Mouse (Mus musculus) lung, postnatal 25 days (tissue): Measurements from ENCODE around the gene Sbds.
"Not testable (repeated sequence)": the region's sequence is repeated elsewhere in the genome, so short reads cannot be mapped to it uniquely, and the experiment has no call there.

ENCODE experiments used
- DNase-seq: peaks from one replicate; pipeline ENCODE4 v3.0.0; 2022; ENCODE audit warnings: low spot score

Sbds gene

GRCm38 (mm10) chr5:130255799-130256525, 632 bp upstream of the Sbds start:
- DNase-seq: not testable (repeated sequence)

- DNase-seq: peak; percentile 71
Observed at GRCm38 (mm10) chr5:130254164-130255016, 940 bp downstream of the Sbds start.

GRCm38 (mm10) chr5:130247823-130248222, 7.5 kb downstream of the Sbds start:
- no peak for DNase-seq

- no peak for DNase-seq
Observed at GRCm38 (mm10) chr5:130241426-130241825, 13.9 kb downstream of the Sbds start.

GRCm38 (mm10) chr5:130239856-130240255, 15.5 kb downstream of the Sbds start:
- no peak for DNase-seq

GRCm38 (mm10) chr5:130239236-130239635, 16.1 kb downstream of the Sbds start:
- no peak for DNase-seq

- no peak for DNase-seq
Observed at GRCm38 (mm10) chr5:130236302-130236701, 19.0 kb downstream of the Sbds start.

GRCm38 (mm10) chr5:130228120-130228519, 27.2 kb downstream of the Sbds start:
- DNase-seq: peak; percentile 47

GRCm38 (mm10) chr5:130226790-130227189, 28.5 kb downstream of the Sbds start:
- no peak for DNase-seq

GRCm38 (mm10) chr5:130222146-130223004, 33.0 kb downstream of the Sbds start:
- DNase-seq: peak; percentile 94

- no peak for DNase-seq
Observed at GRCm38 (mm10) chr5:130221760-130222145, 33.6 kb downstream of the Sbds start.

GRCm38 (mm10) chr5:130221316-130221715, 34.0 kb downstream of the Sbds start:
- no peak for DNase-seq

GRCm38 (mm10) chr5:130218336-130218735, 37.0 kb downstream of the Sbds start:
- DNase-seq: peak; percentile 31

- peak; percentile 35 for DNase-seq
Observed at GRCm38 (mm10) chr5:130217406-130217805, 37.9 kb downstream of the Sbds start.

GRCm38 (mm10) chr5:130216781-130217180, 38.5 kb downstream of the Sbds start, which contains the start of gene Tmem248:
Gene Tmem248, plus strand, starts transcription at chr5:130217081.
- DNase-seq: no peak

- no peak for DNase-seq
Observed at GRCm38 (mm10) chr5:130212956-130213355, 42.4 kb downstream of the Sbds start.

GRCm38 (mm10) chr5:130207299-130207698, 48.0 kb downstream of the Sbds start:
- DNase-seq: peak; percentile 78

- no peak for DNase-seq
Observed at GRCm38 (mm10) chr5:130205441-130206023, 49.8 kb downstream of the Sbds start.

GRCm38 (mm10) chr5:130204560-130204959, 50.8 kb downstream of the Sbds start:
- no peak for DNase-seq

- DNase-seq: no peak
Observed at GRCm38 (mm10) chr5:130203948-130204347, 51.4 kb downstream of the Sbds start.

- DNase-seq: peak; percentile 76
Observed at GRCm38 (mm10) chr5:130200233-130201029, 54.9 kb downstream of the Sbds start.
